Mouse (Mus musculus) lung, embryonic 16.5 days (tissue): ENCODE data around the gene Fnip1. TPM values are rescaled to one million over a fixed set of nuclear protein-coding genes. Genes with fewer than 3 reads are reported as not detected.

Source experiments
- ATAC-seq: fragments of 200-750 bp; cut with Nextera tagmentation; 2 replicates; pipeline ENCODE4 v1.8.0; 2017; ENCODE audit warnings: low read depth, mild to moderate bottlenecking, moderate library complexity
- H3K27ac ChIP-seq: fragments of 300-500 bp; sonication (generic); 2 replicates; pipeline ENCODE4 v1.5.1; 2014; ENCODE audit warnings: mild to moderate bottlenecking, control low read depth, low read length
- H3K27me3 ChIP-seq: fragments of 300-500 bp; sonication (generic); 2 replicates; pipeline ENCODE4 v1.6.1; 2014; ENCODE audit warnings: low read depth, low read length, mixed read lengths; ENCODE audit not compliant: control insufficient read depth, insufficient read depth
- H3K36me3 ChIP-seq: fragments of 300-500 bp; sonication (generic); 2 replicates; pipeline ENCODE4 v1.6.1; 2014; ENCODE audit warnings: low read length; ENCODE audit not compliant: control insufficient read depth, insufficient read depth
- H3K4me1 ChIP-seq: fragments of 300-500 bp; sonication (generic); replicated peaks from 2 replicates; pipeline ENCODE4 v1.6.1; 2014; ENCODE audit warnings: low read length, mixed read lengths; ENCODE audit not compliant: control insufficient read depth, insufficient read depth
- H3K4me2 ChIP-seq: fragments of 300-500 bp; sonication (generic); 2 replicates; pipeline ENCODE4 v1.6.1; 2014; ENCODE audit warnings: low read depth, low read length, control low read depth
- H3K4me3 ChIP-seq: fragments of 300-500 bp; sonication (generic); 2 replicates; pipeline ENCODE4 v1.5.1; 2014; ENCODE audit warnings: mild to moderate bottlenecking, low read length, control low read depth
- H3K9ac ChIP-seq: fragments of 300-500 bp; sonication (generic); 2 replicates; pipeline ENCODE4 v1.6.1; 2014; ENCODE audit warnings: low read length, control low read depth
- H3K9me3 ChIP-seq: fragments of 300-500 bp; sonication (generic); 2 replicates; pipeline ENCODE4 v1.6.1; 2016; ENCODE audit warnings: low read length; ENCODE audit not compliant: control insufficient read depth
- WGBS: fragments of 180-500 bp; shearing (Covaris S2); extraction: QIAGEN DNeasy Blood & Tissue Kit; methylation state at CpG from one replicate; pipeline ENCODE4 v1.1.7; 2014; 5-methylcytosine and 5-hydroxymethylcytosine counted together
- polyA plus RNA-seq: library from polyadenylated mRNA; unstranded; fragments of >200 nt; fragmentation: Nextera tagmentation; extraction: Ambion mirVana; gene quantifications from 2 replicates; pipeline ENCODE4 v1.2.1, GENCODE M21; 2015

Fnip1 gene
- polyA plus RNA-seq, 1 experiment from 2014 or later = 10.1 TPM

- no peak overlapping the region for H3K4me2 ChIP-seq
- no peak for ATAC-seq
- H3K9ac ChIP-seq = no peak overlapping the region
- no peak overlapping the region for H3K27ac ChIP-seq
- H3K4me1 ChIP-seq = no peaks in the 10 kb centered on the region
- H3K27me3 ChIP-seq = no peaks in the 10 kb centered on the region
- no peaks in the 10 kb centered on the region for H3K9me3 ChIP-seq
- no peak overlapping the region for H3K4me3 ChIP-seq
- WGBS = 85% methylated on average over 2 of the region's 2 CpGs
- no peaks in the 10 kb centered on the region for H3K36me3 ChIP-seq
Measured at GRCm38 (mm10) chr11:54554970-54555369, 117.0 kb downstream of the Fnip1 start.

- Histone ChIP-seq H3K9ac (no peak overlapping the region), H3K27ac (no peak overlapping the region), H3K27me3 (no peaks in the 10 kb centered on the region), H3K36me3 (no peaks in the 10 kb centered on the region), H3K4me2 (no peak overlapping the region), H3K4me1 (no peaks in the 10 kb centered on the region), H3K4me3 (no peak overlapping the region), H3K9me3 (no peaks in the 10 kb centered on the region)
- WGBS = 84% methylated on average over 5 of the region's 5 CpGs
- ATAC-seq = no peak
Measured at GRCm38 (mm10) chr11:54562761-54563160, 124.8 kb downstream of the Fnip1 start.

Other genes starting within 250 kb of the Fnip1 start
- 1.2 and 2.5 TPM in 2 replicates for gene Csf2, start 188.5 kb upstream of the Fnip1 start, polyA plus RNA-seq
- gene Il3, start 170.9 kb upstream of the Fnip1 start, polyA plus RNA-seq = not detected in 2 replicates
- 0.25 and 0.68 TPM in 2 replicates for gene Acsl6, start 134.4 kb upstream of the Fnip1 start, polyA plus RNA-seq
- gene Meikin, start 67.5 kb upstream of the Fnip1 start, polyA plus RNA-seq = not detected in 2 replicates
- gene Rapgef6, start 84.6 kb downstream of the Fnip1 start, polyA plus RNA-seq = 38.8 and 39.6 TPM in 2 replicates